Mouse (Mus musculus) forebrain, embryonic 10.5 days (tissue): ENCODE data around the gene Samsn1. TPM values are rescaled to one million over a fixed set of nuclear protein-coding genes. Genes with fewer than 3 reads are reported as not detected.

Experiments
- DNase-seq: peaks from one replicate; pipeline ENCODE4 v3.0.0-alpha.2; 2017; ENCODE audit warnings: low spot score; ENCODE audit errors: extremely low spot score
- H3K27ac ChIP-seq: fragments of 300-500 bp; sonication (generic); 2 replicates; pipeline ENCODE4 v1.5.1; 2016; ENCODE audit warnings: mild to moderate bottlenecking
- H3K27me3 ChIP-seq: fragments of 300-500 bp; sonication (generic); 2 replicates; pipeline ENCODE4 v1.6.1; 2016; ENCODE audit warnings: mild to moderate bottlenecking; ENCODE audit not compliant: poor library complexity, severe bottlenecking
- H3K36me3 ChIP-seq: fragments of 300-500 bp; sonication (generic); replicated peaks from 2 replicates; pipeline ENCODE4 v1.6.1; 2016; ENCODE audit warnings: mild to moderate bottlenecking, moderate library complexity
- H3K4me1 ChIP-seq: fragments of 300-500 bp; sonication (generic); 2 replicates; pipeline ENCODE4 v1.6.1; 2016
- H3K4me3 ChIP-seq: fragments of 300-500 bp; sonication (generic); 2 replicates; pipeline ENCODE4 v1.5.1; 2016; ENCODE audit warnings: mild to moderate bottlenecking, moderate library complexity
- H3K9me3 ChIP-seq: fragments of 300-500 bp; sonication (generic); 2 replicates; pipeline ENCODE4 v1.6.1; 2016; ENCODE audit warnings: mild to moderate bottlenecking, moderate library complexity
- WGBS: fragments of 180-500 bp; shearing (Covaris S2); methylation state at CpG from one replicate; pipeline ENCODE4 v1.1.7; 2016; 5-methylcytosine and 5-hydroxymethylcytosine counted together
- polyA plus RNA-seq: library from polyadenylated mRNA; unstranded; fragments of >200 nt; fragmentation: Nextera tagmentation; extraction: Ambion mirVana; gene quantifications from 2 replicates; pipeline ENCODE4 v1.2.1, GENCODE M21; 2016

The Samsn1 gene
- polyA plus RNA-seq, 1 experiment from 2014 or later: 2.1 TPM

- no peak for DNase-seq
- 87% methylated on average over 4 of the region's 4 CpGs for WGBS
- H3K27me3 ChIP-seq: no peaks in the 10 kb centered on the region; the same call in 1 of the 2 replicates
Measured at GRCm38 (mm10) chr16:75920870-75921269, 101.2 kb downstream of the Samsn1 start.

GRCm38 (mm10) chr16:75919298-75919697 is 102.8 kb downstream of the Samsn1 start:
- DNase-seq: no peak
- Histone ChIP-seq H3K36me3 (no peaks in the 10 kb centered on the region), H3K9me3 (no peaks in the 10 kb centered on the region), H3K4me1 (0 out of 2 replicates have a peak, but pooled peaks cover 3% of the 10 kb centered on the region), H3K27me3 (no peaks in the 10 kb centered on the region; the same call in 1 of the 2 replicates), H3K27ac (no peak overlapping the region), H3K4me3 (no peak overlapping the region)
- WGBS: 92% methylated on average over 4 of the region's 4 CpGs

More at GRCm38 (mm10) chr16:75920870-75921269, 101.2 kb downstream of the Samsn1 start:
- Histone ChIP-seq H3K4me1 (0 out of 2 replicates have a peak, but pooled peaks cover 3% of the 10 kb centered on the region), H3K36me3 (no peaks in the 10 kb centered on the region), H3K4me3 (no peak overlapping the region), H3K9me3 (no peaks in the 10 kb centered on the region), H3K27ac (no peak overlapping the region)

GRCm38 (mm10) chr16:75917712-75918111 is 104.4 kb downstream of the Samsn1 start:
- no peak for DNase-seq
- H3K27ac ChIP-seq: no peak overlapping the region
- H3K27me3 ChIP-seq: no peaks in the 10 kb centered on the region
- H3K36me3 ChIP-seq: no peaks in the 10 kb centered on the region
- 89% methylated on average over 5 of the region's 5 CpGs for WGBS
- no peaks in the 10 kb centered on the region for H3K9me3 ChIP-seq
- H3K4me1 ChIP-seq: 0 out of 2 replicates have a peak, but pooled peaks cover 3% of the 10 kb centered on the region
- no peak overlapping the region for H3K4me3 ChIP-seq

GRCm38 (mm10) chr16:75912051-75912450 is 110.0 kb downstream of the Samsn1 start:
- no peak overlapping the region for H3K27ac ChIP-seq
- H3K27me3 ChIP-seq: no peaks in the 10 kb centered on the region
- no peak overlapping the region for H3K4me3 ChIP-seq
- DNase-seq: no peak
- H3K36me3 ChIP-seq: no peaks in the 10 kb centered on the region
- H3K4me1 ChIP-seq: no peaks in the 10 kb centered on the region
- no peaks in the 10 kb centered on the region for H3K9me3 ChIP-seq
- WGBS: 89% methylated on average over 5 of the region's 5 CpGs

GRCm38 (mm10) chr16:75908635-75909494 is 113.2 kb downstream of the Samsn1 start:
- no peak overlapping the region for H3K4me3 ChIP-seq
- WGBS: 78% methylated on average over 8 of the region's 8 CpGs
- H3K27ac ChIP-seq: no peak overlapping the region
- H3K36me3 ChIP-seq: no peaks in the 10 kb centered on the region
- H3K4me1 ChIP-seq: no peaks in the 10 kb centered on the region
- H3K27me3 ChIP-seq: no peaks in the 10 kb centered on the region
- no peak for DNase-seq
- H3K9me3 ChIP-seq: no peaks in the 10 kb centered on the region

- no peak for DNase-seq
- Histone ChIP-seq H3K4me3 (no peak overlapping the region), H3K27me3 (no peaks in the 10 kb centered on the region), H3K9me3 (no peaks in the 10 kb centered on the region), H3K4me1 (no peaks in the 10 kb centered on the region), H3K27ac (no peak overlapping the region), H3K36me3 (no peaks in the 10 kb centered on the region)
- WGBS: 83% methylated on average over 2 of the region's 2 CpGs
Measured at GRCm38 (mm10) chr16:75906790-75907189, 115.3 kb downstream of the Samsn1 start.

- 91% methylated on average over 1 of the region's 1 CpGs for WGBS
- Histone ChIP-seq H3K36me3 (no peaks in the 10 kb centered on the region), H3K27ac (no peak overlapping the region), H3K4me3 (no peak overlapping the region), H3K4me1 (no peaks in the 10 kb centered on the region), H3K9me3 (no peaks in the 10 kb centered on the region), H3K27me3 (no peaks in the 10 kb centered on the region)
- DNase-seq: no peak
Measured at GRCm38 (mm10) chr16:75906260-75906659, 115.8 kb downstream of the Samsn1 start.

- Histone ChIP-seq H3K27ac (no peak overlapping the region), H3K27me3 (no peaks in the 10 kb centered on the region), H3K9me3 (no peaks in the 10 kb centered on the region), H3K4me3 (no peak overlapping the region), H3K4me1 (no peaks in the 10 kb centered on the region), H3K36me3 (no peaks in the 10 kb centered on the region)
- WGBS: 78% methylated on average over 1 of the region's 1 CpGs
- DNase-seq: no peak
Measured at GRCm38 (mm10) chr16:75905324-75905723, 116.8 kb downstream of the Samsn1 start.

GRCm38 (mm10) chr16:75904072-75904471 is 118.0 kb downstream of the Samsn1 start:
- WGBS: 93% methylated on average over 4 of the region's 4 CpGs
- no peak overlapping the region for H3K4me3 ChIP-seq
- no peak for DNase-seq
- no peaks in the 10 kb centered on the region for H3K27me3 ChIP-seq
- no peaks in the 10 kb centered on the region for H3K9me3 ChIP-seq
- no peaks in the 10 kb centered on the region for H3K4me1 ChIP-seq
- H3K27ac ChIP-seq: no peak overlapping the region
- H3K36me3 ChIP-seq: no peaks in the 10 kb centered on the region

- Histone ChIP-seq H3K27ac (no peak overlapping the region), H3K9me3 (no peaks in the 10 kb centered on the region), H3K36me3 (no peaks in the 10 kb centered on the region), H3K27me3 (no peaks in the 10 kb centered on the region), H3K4me3 (no peak overlapping the region), H3K4me1 (no peaks in the 10 kb centered on the region)
- no peak for DNase-seq
- WGBS: 86% methylated on average over 3 of the region's 3 CpGs
Measured at GRCm38 (mm10) chr16:75903028-75903427, 119.1 kb downstream of the Samsn1 start.

GRCm38 (mm10) chr16:75899885-75900620 is 122.0 kb downstream of the Samsn1 start:
- Histone ChIP-seq H3K36me3 (no peaks in the 10 kb centered on the region), H3K27me3 (no peaks in the 10 kb centered on the region), H3K4me1 (no peaks in the 10 kb centered on the region), H3K27ac (no peak overlapping the region), H3K9me3 (no peaks in the 10 kb centered on the region), H3K4me3 (no peak overlapping the region)
- no peak for DNase-seq
- 91% methylated on average over 3 of the region's 3 CpGs for WGBS

GRCm38 (mm10) chr16:75897828-75898367 is 124.2 kb downstream of the Samsn1 start:
- H3K27ac ChIP-seq: no peak overlapping the region
- H3K4me3 ChIP-seq: no peak overlapping the region
- WGBS: 90% methylated on average over 4 of the region's 4 CpGs
- DNase-seq: no peak
- no peaks in the 10 kb centered on the region for H3K4me1 ChIP-seq
- no peaks in the 10 kb centered on the region for H3K27me3 ChIP-seq
- H3K9me3 ChIP-seq: no peaks in the 10 kb centered on the region
- H3K36me3 ChIP-seq: no peaks in the 10 kb centered on the region
